Mouse (Mus musculus) cortical plate, adult 2 months (tissue): ENCODE data around the gene Jakmip3. TPM values are rescaled to one million over a fixed set of nuclear protein-coding genes. Genes with fewer than 3 reads are reported as not detected.

Source experiments
- H3K27ac ChIP-seq: fragments of 200-500 bp; 2 replicates; pipeline ENCODE4 v1.5.1; 2012; ENCODE audit warnings: low read length, control low read depth, inconsistent platforms; ENCODE audit not compliant: insufficient read depth
- H3K4me1 ChIP-seq: fragments of 200-500 bp; 2 replicates; pipeline ENCODE4 v1.6.1; 2011; ENCODE audit warnings: low read length; ENCODE audit not compliant: control insufficient read depth, insufficient read depth
- H3K4me3 ChIP-seq: fragments of 200-500 bp; 2 replicates; pipeline ENCODE4 v1.5.1; 2011; ENCODE audit warnings: mild to moderate bottlenecking, low read length, control low read depth; ENCODE audit not compliant: insufficient read depth
- CTCF ChIP-seq: fragments of 200-500 bp; IDR thresholded peaks from 2 replicates; pipeline ENCODE4 v1.5.1; 2011; ENCODE audit warnings: mild to moderate bottlenecking, control low read depth, low read length; ENCODE audit not compliant: insufficient read depth; ENCODE audit errors: extremely low read depth
- POLR2A ChIP-seq: fragments of 200-500 bp; IDR thresholded peaks from 2 replicates; pipeline ENCODE4 v1.6.1; 2011; ENCODE audit warnings: mild to moderate bottlenecking, low read length, control low read depth; ENCODE audit not compliant: insufficient read depth; ENCODE audit errors: extremely low read depth
- polyA plus RNA-seq: library from polyadenylated mRNA; depleted of rRNA; stranded (reverse); fragments of >200 nt; gene quantifications from 2 replicates; pipeline ENCODE4 v1.2.3, GENCODE M21; 2012

Jakmip3 gene
- polyA plus RNA-seq, 1 experiment, result 50.2 TPM

DNA sequence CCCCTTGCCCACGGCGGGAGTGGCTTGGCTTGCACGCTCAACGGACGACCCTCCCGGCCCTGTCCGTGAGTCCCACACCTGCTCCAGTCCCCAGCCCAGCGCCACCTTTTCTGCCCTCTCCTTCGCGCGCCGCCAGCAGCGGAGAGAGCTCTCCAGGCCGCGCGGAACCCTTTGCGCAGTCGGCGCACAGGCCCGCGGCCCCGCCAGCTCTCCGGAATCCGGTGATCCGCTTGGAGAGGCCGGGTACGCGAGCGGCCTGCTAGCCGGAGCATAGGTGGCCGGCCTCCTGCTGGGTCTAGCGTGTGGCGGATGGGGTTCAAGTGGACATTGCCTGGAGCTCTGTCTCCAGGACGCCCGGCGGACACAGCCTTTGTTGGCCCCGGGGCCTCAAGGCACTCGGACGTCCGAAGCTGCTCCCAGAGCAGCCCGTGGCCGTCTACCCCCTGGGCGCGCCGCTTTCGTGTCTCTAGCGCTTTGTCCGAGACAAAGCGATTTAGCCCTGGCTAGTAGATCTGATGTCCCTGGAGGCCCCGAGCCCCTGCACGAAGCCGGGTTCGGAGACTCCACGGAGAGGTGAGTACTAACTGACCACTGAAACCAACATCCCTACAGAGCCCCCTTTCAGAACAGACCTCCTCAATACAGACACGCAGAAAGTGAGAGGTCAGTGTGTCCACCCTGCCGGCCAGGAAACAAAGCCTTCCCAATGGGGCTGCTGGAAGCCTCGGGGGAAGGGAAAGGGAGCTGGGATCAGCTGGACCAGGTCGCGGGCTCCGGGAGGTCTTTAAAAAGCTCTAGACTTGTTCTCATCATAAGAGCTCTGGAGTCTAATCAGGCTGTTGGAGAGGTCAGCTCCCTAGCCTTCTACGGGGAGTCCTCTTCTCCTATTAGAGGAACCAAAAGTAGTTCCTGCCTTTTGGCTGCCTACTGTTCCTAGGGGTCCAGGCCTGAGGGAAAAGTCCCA lies 145.9 kb downstream of the Jakmip3 start:
- Histone ChIP-seq H3K4me1 (peaks cover 7% of the 10 kb centered on the region; the same call in 1 of the 2 replicates), H3K27ac (peak overlapping the region; percentile 85), H3K4me3 (peak overlapping the region; percentile 86)
- TF ChIP-seq CTCF (no peak), POLR2A (no peak)

DNA sequence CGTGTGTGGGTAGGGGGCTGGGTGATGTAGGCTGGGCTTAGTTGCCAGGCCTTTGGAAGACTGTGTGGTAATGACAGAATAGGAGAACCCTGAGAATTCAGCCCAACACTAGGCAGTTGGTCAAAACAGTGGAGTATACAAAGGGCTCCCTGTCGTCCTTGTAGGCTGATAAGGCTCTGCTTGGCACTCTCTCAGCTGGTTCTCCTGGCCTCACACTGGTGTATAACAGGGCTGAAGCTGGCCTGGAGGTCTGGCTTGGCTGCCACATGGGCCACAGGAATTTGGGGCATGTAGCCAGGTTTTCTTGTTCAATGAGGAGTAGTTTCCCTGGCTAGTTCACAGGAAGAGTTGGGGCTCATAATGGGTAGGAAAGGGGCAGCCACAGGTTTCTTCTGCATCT lies 147.3 kb downstream of the Jakmip3 start:
- TF ChIP-seq CTCF, result no peak
- TF ChIP-seq POLR2A, result no peak
- Histone ChIP-seq H3K4me3 (no peak overlapping the region), H3K27ac (no peak overlapping the region)

DNA sequence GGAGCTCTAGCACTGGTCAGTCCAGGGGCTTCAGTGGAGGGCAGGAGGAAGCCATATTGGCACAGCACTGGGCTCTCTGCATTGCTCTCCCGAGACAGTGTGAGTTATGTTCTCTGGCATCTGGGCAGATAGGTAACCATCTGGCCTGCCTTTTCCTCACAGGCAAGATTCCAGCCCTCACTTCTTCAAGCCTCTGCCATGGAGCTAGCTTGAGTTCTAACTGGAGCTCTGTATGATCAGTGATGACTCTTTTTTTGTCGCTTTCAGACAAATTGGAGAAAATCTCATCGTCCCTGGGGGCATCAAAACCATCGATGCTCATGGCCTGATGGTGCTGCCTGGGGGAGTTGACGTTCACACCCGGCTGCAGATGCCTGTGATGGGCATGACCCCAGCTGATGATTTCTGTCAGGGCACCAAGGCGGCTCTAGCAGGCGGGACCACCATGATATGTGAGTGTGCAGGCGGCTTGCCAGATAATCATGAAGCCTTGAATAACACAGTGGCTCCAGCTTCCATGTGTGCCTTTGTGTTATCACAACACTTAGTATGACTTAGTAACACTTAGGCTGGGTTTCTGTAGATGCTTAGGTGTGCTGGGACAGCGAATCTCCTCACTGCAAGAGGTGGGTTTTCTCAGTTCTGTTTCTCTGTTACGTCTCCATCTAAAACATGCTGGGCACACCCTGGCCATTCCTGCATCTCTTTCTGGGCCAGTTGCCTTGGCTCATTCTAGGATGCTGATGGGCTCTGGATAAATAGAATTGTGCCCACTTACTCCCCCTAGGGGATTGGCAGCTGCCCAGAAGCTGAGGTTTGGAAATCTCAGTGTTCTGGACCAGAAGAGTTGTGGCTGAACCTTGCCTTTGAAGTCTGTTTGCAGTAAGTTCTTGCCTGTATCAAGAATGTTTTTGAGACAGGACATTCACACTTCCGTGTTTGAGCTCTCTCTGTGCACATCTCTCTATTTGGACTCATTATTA lies 149.7 kb downstream of the Jakmip3 start:
- no peak overlapping the region for H3K4me3 ChIP-seq
- TF ChIP-seq CTCF (no peak), POLR2A (no peak)
- H3K4me1 ChIP-seq, result peaks cover 7% of the 10 kb centered on the region; the same call in 1 of the 2 replicates
- H3K27ac ChIP-seq, result no peak overlapping the region

More for the DNA sequence above, 147.3 kb downstream of the Jakmip3 start:
- H3K4me1 ChIP-seq, result peaks cover 7% of the 10 kb centered on the region; the same call in 1 of the 2 replicates

DNA sequence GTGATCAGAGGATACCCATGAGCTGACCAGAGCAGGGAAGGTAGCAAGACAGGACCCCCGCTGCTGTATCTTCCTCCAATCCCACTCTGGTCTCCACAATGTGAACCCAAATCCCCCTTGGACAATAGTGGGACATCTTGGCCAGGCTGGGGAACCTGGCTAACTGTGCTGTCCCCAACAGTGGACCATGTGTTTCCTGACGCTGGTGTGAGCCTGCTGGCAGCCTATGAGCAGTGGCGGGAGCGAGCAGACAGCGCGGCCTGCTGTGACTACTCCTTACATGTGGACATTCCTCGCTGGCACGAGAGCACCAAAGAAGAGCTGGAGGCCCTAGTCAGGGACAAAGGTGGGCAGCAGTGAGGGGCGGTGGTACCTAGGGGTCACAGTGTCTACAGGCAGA lies 151.2 kb downstream of the Jakmip3 start:
- TF ChIP-seq CTCF (no peak), POLR2A (no peak)
- peaks cover 7% of the 10 kb centered on the region; the same call in 1 of the 2 replicates for H3K4me1 ChIP-seq
- no peak overlapping the region for H3K27ac ChIP-seq
- H3K4me3 ChIP-seq, result no peak overlapping the region

DNA sequence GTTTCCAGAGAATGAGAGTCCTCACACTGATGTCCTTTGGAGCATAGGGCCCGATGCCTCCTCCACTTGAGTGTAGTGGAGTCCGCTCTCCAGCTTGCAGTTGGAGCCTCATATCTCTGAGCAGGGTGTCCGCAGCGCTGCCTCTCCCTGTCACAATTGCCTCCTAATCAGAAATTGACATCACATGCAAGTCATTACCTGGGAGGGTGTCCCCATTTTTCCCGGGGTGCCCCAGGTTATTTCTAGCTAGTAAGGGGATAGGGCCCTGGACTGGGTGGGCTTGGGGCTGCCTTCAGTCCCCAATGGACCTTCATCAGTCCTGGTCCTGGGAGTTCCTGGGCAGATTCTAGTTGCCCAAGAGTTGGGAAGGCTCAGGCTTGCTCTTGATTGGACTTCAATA lies 152.1 kb downstream of the Jakmip3 start:
- TF ChIP-seq POLR2A, result no peak
- TF ChIP-seq CTCF, result no peak
- peaks cover 2% of the 10 kb centered on the region; the same call in 1 of the 2 replicates for H3K4me1 ChIP-seq
- no peak overlapping the region for H3K27ac ChIP-seq
- no peak overlapping the region for H3K4me3 ChIP-seq

DNA sequence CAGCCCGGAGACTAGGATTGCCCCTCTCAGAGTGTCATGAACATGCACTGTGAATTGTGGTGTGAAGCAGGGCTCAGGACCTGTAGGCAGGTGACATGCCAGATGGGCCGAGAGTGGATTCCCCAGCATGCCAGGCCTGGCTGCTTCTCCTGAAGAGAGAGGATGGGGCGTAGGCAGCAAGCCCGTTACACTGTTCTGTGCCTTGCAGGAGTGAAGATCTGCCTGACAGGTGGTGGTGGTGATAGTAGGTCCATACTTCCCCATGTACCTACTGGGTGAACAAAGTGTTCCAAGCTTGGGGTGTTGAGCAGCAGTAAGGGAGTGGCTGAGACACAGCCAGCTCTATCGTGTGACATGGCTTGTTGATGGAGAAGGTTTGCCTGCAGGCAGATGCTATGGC lies 152.6 kb downstream of the Jakmip3 start:
- Histone ChIP-seq H3K4me1 (peaks cover 2% of the 10 kb centered on the region; the same call in 1 of the 2 replicates), H3K4me3 (no peak overlapping the region), H3K27ac (no peak overlapping the region)
- TF ChIP-seq CTCF (no peak), POLR2A (no peak)

DNA sequence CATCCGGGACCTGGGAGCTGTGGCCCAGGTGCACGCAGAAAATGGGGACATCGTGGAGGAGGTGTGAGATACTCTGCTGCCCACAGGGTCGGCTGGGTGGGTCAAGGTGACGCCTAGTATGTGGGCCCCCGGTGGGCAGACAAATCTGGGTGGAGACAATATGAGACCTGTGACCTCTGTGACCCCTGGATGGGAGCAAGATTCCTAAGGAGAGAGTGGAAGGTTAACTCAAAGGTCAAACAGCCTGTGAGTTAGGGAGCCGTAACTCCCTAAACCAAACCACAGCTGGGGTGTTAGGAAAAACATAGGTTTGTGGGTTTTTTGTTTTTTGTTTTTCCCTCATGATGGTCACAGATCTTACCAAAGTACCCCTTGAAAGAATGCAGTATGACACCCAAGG lies 153.3 kb downstream of the Jakmip3 start:
- no peak overlapping the region for H3K27ac ChIP-seq
- TF ChIP-seq CTCF (no peak), POLR2A (no peak)
- peaks cover 2% of the 10 kb centered on the region; the same call in 1 of the 2 replicates for H3K4me1 ChIP-seq
- H3K4me3 ChIP-seq, result no peak overlapping the region

DNA sequence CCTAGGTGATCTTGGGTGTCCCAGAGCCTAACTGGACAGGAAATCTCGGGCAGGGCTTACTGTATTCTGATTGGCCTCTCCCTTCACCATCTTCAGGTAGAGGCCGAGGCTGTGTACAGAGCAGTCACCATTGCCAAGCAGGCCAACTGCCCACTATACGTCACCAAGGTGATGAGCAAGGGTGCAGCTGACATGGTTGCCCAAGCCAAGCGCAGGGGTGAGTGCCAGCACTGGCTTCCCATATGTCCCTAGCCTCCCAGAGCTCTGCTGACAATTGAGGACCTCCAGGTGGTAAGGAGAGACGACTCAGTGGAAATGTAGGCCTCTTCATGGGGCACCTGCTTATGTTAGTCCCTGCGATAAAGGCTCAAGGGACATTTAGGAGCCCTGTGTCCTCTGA lies 154.2 kb downstream of the Jakmip3 start:
- no peak overlapping the region for H3K27ac ChIP-seq
- TF ChIP-seq CTCF (no peak), POLR2A (no peak)
- no peak overlapping the region for H3K4me3 ChIP-seq
- H3K4me1 ChIP-seq, result peaks cover 2% of the 10 kb centered on the region; the same call in 1 of the 2 replicates

DNA sequence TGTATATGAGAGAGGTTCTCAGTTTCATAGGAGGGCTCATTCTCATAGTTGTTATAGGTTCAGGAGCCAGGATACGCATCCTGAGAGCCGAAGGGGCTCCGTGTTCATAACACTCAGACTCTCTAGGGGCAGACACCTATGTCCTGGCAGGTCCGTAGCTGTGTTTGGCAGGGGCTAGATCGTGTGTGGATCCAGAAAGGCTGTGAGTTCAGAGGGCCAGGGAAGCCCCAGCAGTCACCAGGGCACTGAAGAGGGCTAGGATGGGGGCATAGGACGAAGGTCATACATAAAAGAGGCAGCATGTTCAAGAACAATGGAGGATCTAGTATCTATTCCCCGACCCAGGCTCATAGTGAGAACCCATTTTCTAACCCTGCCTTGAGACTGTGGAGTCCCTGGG lies 154.8 kb downstream of the Jakmip3 start:
- Histone ChIP-seq H3K4me1 (peaks cover 1% of the 10 kb centered on the region; the same call in 1 of the 2 replicates), H3K27ac (no peak overlapping the region), H3K4me3 (no peak overlapping the region)
- TF ChIP-seq CTCF (no peak), POLR2A (no peak)
